Mouse (Mus musculus) bone marrow, adult 2 months (tissue): ENCODE results near the gene Ube2e1. TPM values are rescaled to one million over a fixed set of nuclear protein-coding genes. Genes with fewer than 3 reads are reported as not detected.

Source experiments
- H3K27ac ChIP-seq: fragments of 200-500 bp; 2 replicates; pipeline ENCODE4 v1.5.1; 2012; ENCODE audit warnings: low read depth, mild to moderate bottlenecking, control low read depth, inconsistent platforms, low read length; ENCODE audit not compliant: control insufficient read depth, poor library complexity, insufficient read depth
- H3K4me1 ChIP-seq: fragments of 200-500 bp; 2 replicates; pipeline ENCODE4 v1.6.1; 2011; ENCODE audit warnings: low read length; ENCODE audit not compliant: control insufficient read depth, insufficient read depth
- H3K4me3 ChIP-seq: fragments of 200-500 bp; replicated peaks from 2 replicates; pipeline ENCODE3; 2011; ENCODE audit warnings: mild to moderate bottlenecking, low read depth, low read length, control low read depth; ENCODE audit not compliant: control insufficient read depth
- CTCF ChIP-seq: fragments of 200-500 bp; IDR thresholded peaks from 2 replicates; pipeline ENCODE4 v1.5.1; 2011; ENCODE audit warnings: low read length, control low read depth; ENCODE audit not compliant: control insufficient read depth, insufficient read depth
- POLR2A ChIP-seq: fragments of 200-500 bp; IDR thresholded peaks from 2 replicates; pipeline ENCODE4 v1.6.1; 2011; ENCODE audit warnings: low read depth, mild to moderate bottlenecking, control low read depth, low read length, borderline replicate concordance; ENCODE audit not compliant: control insufficient read depth
- WGBS: fragments of 180-500 bp; shearing (Covaris S2); methylation state at CpG from one replicate; pipeline ENCODE4 v1.1.7; 2018; 5-methylcytosine and 5-hydroxymethylcytosine counted together
- polyA plus RNA-seq: library from polyadenylated mRNA; stranded (reverse); fragments of >200 nt; gene quantifications from 2 replicates; pipeline ENCODE4 v1.2.4, GENCODE M21; 2011; ENCODE audit warnings: low replicate concordance; ENCODE audit not compliant: missing spikeins, insufficient read depth, insufficient read length

The Ube2e1 gene
- polyA plus RNA-seq, 1 experiment, result 29.5 TPM

GRCm38 (mm10) chr14:18233981-18234960, 97.4 kb downstream of the Ube2e1 start:
- no peak overlapping the region for H3K4me3 ChIP-seq
- H3K4me1 ChIP-seq, result no peaks in the 10 kb centered on the region; the same call in 1 of the 2 replicates
- WGBS, result 11% methylated on average over 5 of the region's 5 CpGs
- TF ChIP-seq CTCF (no peak), POLR2A (no peak)
- H3K27ac ChIP-seq, result no peak overlapping the region

GRCm38 (mm10) chr14:18233076-18233475, 98.6 kb downstream of the Ube2e1 start:
- Histone ChIP-seq H3K4me1 (no peaks in the 10 kb centered on the region), H3K4me3 (no peak overlapping the region), H3K27ac (no peak overlapping the region)
- TF ChIP-seq POLR2A (no peak), CTCF (no peak)
- 83% methylated on average over 2 of the region's 2 CpGs for WGBS

Other genes starting within 250 kb of the Ube2e1 start
- gene Nr1d2, start 92.7 kb downstream of the Ube2e1 start, polyA plus RNA-seq, result 2.7 and 8.7 TPM in 2 replicates
- gene Nkiras1, start 60.7 kb downstream of the Ube2e1 start, polyA plus RNA-seq, result 7.7 and 15.0 TPM in 2 replicates
- 129 and 288 TPM in 2 replicates for gene Rpl15, start 60.5 kb downstream of the Ube2e1 start, polyA plus RNA-seq